Mouse (Mus musculus) cerebellum, postnatal 4 days (tissue): ENCODE data around the gene Tnf.
A peak's percentile ranks its signal among the peaks of the same experiment; 100 is the strongest.
"Not testable (repeated sequence)": the region's sequence is repeated elsewhere in the genome, so short reads cannot be mapped to it uniquely, and the experiment has no call there.

Experiments
- DNase-seq, 2 experiments: peaks; one replicate each; pipeline ENCODE4 v3.0.0; 2022; ENCODE audit warnings: low spot score in 2 of 2, mixed read lengths in 1 of 2

Tnf gene

DNA sequence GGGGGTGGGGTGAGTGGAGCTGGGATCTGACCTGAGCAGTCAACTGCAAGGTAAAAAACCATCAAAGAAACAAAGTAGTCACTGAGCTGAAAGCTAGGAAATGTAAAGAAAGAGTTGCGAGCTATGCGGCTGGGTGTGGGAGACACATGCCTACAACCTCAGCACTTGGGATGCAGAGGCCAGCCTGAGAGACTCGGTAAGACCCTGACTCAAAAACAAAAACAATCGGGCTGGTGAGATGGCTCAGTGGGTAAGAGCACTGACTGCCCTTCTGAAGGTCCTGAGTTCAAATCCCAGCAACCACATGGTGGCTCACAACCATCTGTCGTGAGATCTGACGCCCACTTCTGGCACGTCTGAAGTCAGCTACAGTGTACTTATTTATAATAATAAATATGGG lies 32.3 kb upstream of the Tnf start:
- not testable (repeated sequence) for DNase-seq

- no peak for DNase-seq
Observed at GRCm38 (mm10) chr17:35233114-35233980, 31.5 kb upstream of the Tnf start, which contains the start of gene Atp6v1g2. TSS of gene Atp6v1g2 (plus strand) at chr17:35233660.

- no peak for DNase-seq
Observed at GRCm38 (mm10) chr17:35232659-35233058, 30.9 kb upstream of the Tnf start.

DNA sequence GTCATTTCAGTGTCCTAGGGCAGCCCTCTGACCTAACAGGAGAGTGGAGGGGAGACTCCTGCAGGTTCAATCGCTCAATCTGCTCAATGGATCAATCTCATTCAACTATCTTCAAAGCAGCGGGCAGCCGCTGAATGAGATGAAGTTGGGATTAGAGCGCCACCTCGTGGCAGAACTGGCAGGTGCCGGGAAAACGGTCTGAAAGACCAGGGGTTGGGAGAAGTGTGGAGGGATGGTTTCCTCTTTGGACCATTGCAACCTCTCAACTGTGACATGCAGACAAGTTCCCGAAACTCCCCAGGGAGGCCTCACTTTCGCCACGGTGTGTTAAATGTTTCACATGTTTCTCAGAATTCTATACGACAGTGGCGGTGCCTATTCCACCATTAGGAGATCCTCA lies 30.2 kb upstream of the Tnf start:
- peak; percentile 82 to 88 for DNase-seq

- no peak for DNase-seq
Observed at GRCm38 (mm10) chr17:35231022-35231421, 29.2 kb upstream of the Tnf start.

- DNase-seq: no peak
Observed at GRCm38 (mm10) chr17:35226561-35227046, 24.8 kb upstream of the Tnf start.

DNA sequence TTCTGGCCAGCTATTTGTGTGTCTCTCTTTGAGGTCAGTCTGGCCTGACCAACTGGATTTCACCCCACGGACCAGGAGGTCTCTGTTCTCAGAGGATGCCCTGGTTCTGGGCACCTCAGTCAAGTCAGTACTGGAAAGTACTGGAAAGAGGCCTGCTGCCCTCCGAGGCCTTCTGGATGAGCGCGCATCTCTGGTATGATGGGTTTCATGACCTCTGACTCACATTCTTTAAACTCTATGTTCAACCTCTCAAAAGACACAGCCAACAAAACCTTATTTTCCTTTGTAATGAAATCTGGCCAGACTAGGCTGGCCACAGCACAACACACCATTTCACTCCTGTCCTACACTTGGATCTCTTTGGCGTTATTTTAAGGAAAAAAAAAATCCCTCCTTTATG lies 23.6 kb upstream of the Tnf start:
- DNase-seq: no peak

- DNase-seq: no peak
Observed at GRCm38 (mm10) chr17:35224641-35225040, 22.8 kb upstream of the Tnf start.

- no peak for DNase-seq
Observed at GRCm38 (mm10) chr17:35222299-35222698, 20.5 kb upstream of the Tnf start.

DNA sequence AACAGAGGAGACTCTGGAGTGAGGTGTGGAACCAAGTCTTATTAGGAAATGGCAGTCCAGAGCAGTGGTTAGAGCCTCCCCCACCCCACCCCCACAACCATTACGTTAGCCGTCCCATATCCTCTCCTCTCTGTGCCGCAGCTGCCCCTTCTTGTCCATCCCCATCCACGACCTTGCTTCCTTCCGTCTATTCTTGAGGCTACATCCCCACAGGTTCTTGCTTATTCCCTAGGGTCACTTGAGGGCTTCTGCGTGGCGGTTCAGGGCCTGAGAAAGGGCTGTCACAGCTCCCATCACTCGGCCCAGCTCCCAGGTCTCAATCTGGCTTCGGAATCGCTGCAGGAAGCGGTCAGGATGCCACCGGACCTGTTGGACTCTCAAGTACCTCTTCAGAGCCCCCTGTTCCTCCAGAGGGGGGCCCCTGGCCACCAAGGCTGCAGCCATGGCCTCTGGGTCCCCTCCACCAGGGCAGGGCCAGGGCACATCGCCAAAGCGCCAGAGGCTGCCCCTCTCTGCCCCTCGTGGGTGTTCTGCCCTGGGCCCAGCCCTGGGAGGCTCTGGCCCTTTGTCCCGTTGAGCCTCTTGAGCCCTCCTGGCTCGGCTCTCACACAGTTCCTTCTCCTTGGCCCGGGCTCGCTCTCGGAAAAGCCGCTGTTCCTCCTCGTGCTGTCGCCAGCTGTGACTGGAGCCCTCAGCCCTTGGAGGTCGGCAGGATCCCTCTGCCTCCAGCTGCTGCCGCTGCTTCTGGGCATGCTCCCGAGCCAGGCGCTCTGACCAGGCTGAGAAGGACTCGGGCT lies 18.5 kb upstream of the Tnf start, which contains the start of gene Gm16181:
Gene Gm16181, plus strand, starts transcription at position 679 of the 797 bp plus-strand sequence.
- DNase-seq: no peak

DNA sequence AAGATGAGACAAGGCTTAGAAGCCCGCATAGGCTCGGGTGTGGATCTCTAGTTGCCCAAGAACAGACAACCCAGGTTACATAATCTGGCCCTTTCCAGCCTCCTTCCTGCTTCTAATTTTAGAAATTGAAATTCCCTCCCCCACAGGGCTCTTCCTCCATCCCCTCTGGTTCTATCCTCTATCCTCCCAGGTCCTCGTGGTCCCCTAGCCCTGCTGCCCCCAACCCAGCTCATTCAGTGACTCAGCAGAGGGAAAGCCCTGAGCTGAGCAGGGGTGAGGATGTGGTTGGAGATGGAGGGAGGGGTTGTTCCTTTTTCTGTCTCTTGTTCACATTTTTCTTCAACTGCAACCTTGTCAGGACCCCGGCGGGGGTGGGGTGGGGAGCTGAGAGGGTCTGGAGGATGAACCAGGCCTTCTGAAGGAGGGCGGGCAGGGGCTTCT lies 17.8 kb upstream of the Tnf start:
- no peak for DNase-seq

DNA sequence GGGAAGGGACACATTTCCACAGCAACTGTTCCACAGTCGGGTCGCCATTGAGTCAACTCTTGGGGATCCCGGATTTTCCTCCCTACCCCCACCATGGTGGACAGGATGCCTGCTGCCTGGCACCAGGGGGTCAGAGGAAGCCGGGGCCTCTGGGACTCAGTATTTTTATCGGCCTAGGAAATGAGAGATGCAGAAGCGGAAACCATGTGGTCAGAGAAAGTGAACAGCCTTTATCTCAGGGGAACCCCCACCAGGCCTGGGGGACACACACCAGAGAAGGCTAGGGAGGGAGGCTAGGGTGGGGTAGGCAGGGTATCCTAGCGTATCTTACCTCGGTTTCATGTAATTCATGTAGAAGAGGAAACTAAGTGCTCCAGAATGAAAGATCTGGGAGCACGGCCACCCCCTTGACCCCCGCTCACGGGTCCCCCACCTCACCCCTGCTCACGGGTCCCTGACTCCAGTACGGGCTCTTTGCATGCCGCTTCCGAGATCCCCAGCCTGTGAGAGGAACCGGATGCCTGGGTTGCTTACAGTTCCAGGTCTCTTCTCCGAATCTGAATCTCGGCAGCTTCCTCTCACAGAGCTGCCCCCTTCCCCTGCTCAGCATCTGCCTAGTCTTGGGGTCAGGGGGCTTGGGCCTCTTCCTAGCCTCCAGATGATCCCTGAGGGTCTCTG lies 16.8 kb upstream of the Tnf start:
- no peak for DNase-seq

GRCm38 (mm10) chr17:35213071-35213470 lies 11.3 kb upstream of the Tnf start:
- DNase-seq: no peak

DNA sequence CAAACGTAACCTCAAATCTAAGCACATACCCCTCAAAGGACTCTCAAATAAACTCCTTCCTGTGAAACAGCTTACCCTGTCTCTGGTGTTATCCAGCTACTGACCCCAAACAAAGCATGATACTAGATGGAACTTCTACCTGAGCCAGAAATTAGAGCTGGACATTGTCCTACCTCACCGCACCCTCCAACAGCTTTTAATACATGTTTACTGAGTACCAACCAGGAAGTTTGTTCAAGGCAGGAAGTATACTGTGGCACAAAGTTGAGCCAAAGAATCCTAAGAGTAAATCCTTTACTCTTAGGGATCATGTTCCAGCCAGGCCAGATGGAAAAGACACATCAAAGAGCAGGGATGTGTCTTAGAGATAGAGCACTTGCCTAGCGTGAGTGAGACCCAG lies 8.8 kb upstream of the Tnf start:
- DNase-seq: no peak

DNA sequence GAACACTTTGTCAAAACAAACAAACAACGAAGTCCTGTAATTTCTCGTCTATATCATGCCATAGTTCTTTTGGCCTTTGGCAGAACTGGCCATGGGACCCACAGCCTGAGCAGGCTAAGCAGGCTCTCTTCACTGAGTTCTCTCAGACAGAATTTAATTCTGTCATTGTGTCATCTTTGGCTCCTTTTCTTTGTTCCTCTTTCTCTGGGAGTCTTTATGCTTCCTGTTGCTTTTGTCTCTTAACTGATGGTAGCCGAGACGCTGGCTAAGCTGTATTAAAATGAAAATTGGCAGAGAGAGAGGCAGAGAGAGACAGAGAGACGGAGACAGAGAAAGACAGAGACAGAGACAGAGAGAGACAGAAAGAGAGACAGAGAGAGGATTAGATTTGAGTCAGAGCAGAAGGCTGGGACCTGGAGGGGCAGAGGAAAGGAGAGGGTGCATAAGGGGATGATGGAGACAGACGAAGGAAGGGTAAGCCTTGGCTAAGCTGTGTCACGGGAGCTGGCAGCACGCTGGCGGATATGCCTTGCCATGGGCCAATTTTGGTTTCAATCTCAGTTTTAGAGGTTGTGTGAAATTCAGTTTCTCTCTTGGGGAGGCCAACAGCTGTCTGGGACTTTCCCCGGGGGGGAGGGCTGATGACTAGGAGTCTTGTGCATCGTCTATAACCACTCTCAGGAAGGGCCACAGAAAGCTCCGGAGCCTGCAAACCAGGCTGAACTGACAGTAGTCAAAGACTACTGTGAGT lies 8.2 kb upstream of the Tnf start:
- DNase-seq: no peak

- DNase-seq: no peak
Observed at GRCm38 (mm10) chr17:35205380-35205769, 3.6 kb upstream of the Tnf start.

DNA sequence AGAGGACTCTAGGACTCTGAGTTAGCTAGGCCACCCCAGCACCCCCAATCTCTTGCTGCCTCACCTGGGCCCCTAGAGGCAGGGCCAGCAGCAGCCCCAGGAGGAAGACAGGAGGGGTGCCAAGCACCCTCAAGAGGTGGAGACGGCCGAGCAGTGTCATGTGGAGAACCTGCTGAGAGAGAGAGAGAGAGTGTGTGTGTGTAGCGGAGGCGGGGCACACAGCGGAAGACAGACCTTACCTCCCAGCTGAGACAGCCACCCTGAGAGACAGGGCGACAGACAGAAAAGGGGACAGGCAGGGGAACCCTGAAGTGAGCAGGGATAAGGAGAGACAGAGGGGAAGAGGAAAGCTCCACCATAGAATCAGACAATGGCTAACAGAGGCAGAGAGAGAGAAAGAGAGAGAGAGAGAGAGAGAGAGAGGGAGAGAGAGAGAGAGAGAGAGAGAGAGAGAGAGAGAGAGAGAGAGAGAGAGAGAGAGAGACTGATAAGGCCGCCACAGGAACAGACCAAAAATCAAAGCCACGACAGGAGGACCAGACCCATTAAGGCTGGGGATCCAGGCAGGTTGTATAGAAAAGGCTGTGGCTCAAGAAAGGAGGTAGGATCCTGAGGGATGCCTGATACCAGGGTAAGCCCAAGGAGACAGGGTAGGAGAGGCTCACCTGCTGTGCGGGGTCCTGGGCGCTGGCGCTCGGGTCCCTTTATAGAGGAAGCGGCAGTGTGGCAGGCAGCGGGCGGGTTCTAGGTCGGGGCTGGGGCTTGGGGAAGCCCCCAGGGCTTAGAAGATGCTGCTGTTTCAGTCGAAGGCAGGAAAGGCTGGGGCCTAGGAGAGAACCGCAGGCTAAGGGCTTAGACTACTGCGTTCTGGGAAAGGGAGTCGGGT lies 2.9 kb upstream of the Tnf start, which contains the start of gene Lta:
Gene Lta, minus strand, starts transcription at position 858 of the 886 bp plus-strand sequence.
- no peak for DNase-seq

GRCm38 (mm10) chr17:35202442-35202841 lies 635 bp upstream of the Tnf start:
- no peak for DNase-seq

DNA sequence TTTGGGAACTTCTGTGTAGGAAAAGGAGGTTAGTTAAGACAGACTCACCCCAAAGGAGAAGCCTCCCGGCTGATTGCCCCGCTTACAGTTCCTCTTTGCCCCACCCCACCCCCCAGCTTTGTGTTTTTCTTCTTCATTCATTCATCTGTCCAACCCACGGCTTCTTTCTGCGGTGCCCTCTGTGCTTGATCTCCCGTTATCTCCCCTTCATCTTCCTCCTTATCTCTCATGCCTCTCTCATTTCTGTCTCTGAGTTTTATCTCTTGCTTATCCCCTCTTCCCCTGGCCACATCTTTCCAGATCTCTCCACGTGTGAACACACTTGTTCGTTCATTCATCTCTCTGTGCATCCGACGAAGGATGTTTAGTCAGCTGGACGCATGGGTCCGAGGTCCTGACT lies 679 bp downstream of the Tnf start:
- no peak for DNase-seq

DNA sequence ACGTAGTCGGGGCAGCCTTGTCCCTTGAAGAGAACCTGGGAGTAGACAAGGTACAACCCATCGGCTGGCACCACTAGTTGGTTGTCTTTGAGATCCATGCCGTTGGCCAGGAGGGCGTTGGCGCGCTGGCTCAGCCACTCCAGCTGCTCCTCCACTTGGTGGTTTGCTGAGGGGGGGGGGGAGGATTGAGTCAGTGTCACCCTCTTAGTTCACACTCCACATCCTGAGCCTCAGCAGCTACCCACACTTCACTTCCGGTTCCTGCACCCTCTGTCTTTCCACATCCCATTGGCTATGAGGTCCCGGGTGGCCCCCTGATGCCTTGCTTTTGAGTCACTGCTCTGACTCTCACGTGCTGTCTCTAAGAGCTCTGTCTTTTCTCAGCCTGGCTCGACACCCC lies 1.4 kb downstream of the Tnf start:
- DNase-seq: no peak
